Mouse (Mus musculus): Measurements from ENCODE around the gene Gpbp1.

Gene Gpbp1

DNA sequence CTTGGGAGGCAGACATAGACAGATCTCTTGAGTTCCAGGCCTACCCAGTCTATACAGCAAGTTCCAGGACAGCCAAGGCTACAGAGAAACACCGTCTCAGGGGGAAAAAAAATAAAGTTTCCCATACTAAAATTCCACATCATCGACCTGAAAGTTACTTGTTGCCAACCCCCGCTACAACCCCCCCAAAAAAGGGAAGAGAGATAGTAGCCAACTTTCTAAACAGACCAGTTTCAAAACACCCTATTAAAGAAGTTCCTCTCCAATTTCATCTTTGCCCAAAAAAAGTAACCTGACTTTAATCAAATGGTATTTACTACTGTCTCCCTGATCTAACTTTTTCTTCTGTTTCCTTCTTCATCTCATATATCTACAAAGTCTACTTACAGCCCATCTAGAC, 22.6 kb downstream of the Gpbp1 start:
- DNase-seq (ENCODE audit: extremely low spot score): no peak

GRCm38 (mm10) chr13:111461424-111461823, 28.5 kb downstream of the Gpbp1 start:
- DNase-seq (ENCODE audit: extremely low spot score): peak; percentile 6

- DNase-seq (ENCODE audit: extremely low spot score): no peak
These were observed 33.1 kb downstream of the Gpbp1 start for GRCm38 (mm10) chr13:111456790-111457189.

- DNase-seq (ENCODE audit: extremely low spot score): no peak
These were observed 45.6 kb downstream of the Gpbp1 start for GRCm38 (mm10) chr13:111444325-111444724.

DNA sequence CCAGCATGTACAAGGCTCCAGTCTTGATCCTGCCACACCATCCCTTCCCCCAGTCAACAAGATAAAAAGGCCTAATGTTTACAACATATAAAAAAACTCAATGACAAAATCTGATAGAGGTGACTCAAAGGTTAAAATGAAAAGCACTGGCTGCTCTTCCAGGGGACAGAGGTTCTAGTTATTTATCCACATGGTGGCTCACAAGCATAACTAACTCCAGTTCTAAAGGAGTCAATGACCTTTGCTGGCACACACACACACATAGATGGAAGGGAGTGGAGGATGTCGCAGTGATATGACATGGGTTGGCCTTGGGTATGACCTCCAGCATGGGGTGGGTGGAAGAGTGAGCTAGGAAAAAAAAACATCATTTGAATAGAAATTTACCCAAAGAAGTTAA, 58.7 kb downstream of the Gpbp1 start:
- DNase-seq (ENCODE audit: extremely low spot score): no peak

GRCm38 (mm10) chr13:111421330-111421729, 68.6 kb downstream of the Gpbp1 start:
- no peak for DNase-seq (ENCODE audit: extremely low spot score)

DNA sequence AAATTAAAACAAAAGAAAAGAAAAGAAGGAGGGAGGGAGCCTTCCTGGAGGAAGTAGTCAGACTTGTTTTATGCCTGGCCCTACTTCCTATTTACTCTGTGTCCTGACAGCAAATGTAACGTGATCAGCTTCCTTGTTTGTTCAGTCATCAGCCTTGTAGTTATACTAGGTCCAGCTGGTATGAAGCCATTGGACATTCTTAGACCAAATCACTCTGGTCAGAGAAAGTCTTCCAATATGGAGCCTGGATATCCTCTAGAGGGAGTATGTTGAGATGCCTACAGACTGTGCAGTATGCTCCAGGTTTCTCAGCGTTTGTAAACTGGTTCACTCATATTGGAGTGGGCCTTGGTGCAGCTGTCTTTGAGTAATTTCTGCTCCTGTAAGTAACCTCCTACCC, 71.8 kb downstream of the Gpbp1 start:
- DNase-seq (ENCODE audit: extremely low spot score): no peak

DNA sequence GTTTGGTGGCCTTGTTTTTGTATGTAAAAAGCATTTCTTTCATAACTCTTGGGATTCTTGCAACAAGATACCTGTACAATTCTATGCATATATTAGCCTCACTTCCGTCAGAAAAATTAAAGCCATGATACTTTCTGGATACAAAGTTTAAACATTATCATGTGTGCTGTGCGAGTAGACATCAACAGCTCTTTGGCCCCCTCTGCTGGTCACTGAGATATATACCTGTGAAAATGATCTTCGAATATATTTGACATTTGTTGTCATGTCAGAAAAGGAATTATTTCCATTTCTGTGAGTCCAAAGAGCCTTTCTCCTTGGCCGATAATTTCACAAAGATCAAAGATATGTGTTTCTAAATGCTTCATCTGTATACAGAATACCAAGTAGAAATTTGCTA, 76.8 kb downstream of the Gpbp1 start:
- DNase-seq (ENCODE audit: extremely low spot score): peak; percentile 37

DNA sequence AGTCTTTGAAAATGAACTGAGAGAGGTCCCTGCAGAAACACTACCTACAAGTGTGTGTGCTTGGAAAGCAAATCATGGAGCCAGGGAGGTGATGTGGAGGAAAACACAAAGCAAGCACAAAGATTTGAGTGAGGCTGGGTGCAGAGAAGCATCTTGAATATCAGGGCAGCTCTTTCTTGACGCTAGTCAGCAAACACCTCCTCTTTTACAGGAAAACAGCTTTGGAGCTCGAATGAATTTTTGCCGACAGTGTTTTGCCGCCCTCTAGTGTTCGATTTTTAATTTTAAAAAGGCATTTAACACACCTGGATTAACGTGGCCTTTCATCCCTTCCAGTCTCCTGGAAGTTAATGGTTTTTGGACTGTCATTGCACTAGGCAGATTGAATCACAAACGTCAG, 79.1 kb downstream of the Gpbp1 start:
- DNase-seq (ENCODE audit: extremely low spot score): peak; percentile 55

GRCm38 (mm10) chr13:111406859-111407389, 83.0 kb downstream of the Gpbp1 start:
- no peak for DNase-seq (ENCODE audit: extremely low spot score)

- no peak for DNase-seq (ENCODE audit: extremely low spot score)
These were observed 84.0 kb downstream of the Gpbp1 start for GRCm38 (mm10) chr13:111405956-111406355.

- DNase-seq (ENCODE audit: extremely low spot score): peak; percentile 37
These were observed 92.2 kb downstream of the Gpbp1 start for GRCm38 (mm10) chr13:111397600-111398151.

- DNase-seq (ENCODE audit: extremely low spot score): no peak
These were observed 92.8 kb downstream of the Gpbp1 start for GRCm38 (mm10) chr13:111397061-111397460.

- no peak for DNase-seq (ENCODE audit: extremely low spot score)
These were observed 94.4 kb downstream of the Gpbp1 start for GRCm38 (mm10) chr13:111395528-111395927.

DNA sequence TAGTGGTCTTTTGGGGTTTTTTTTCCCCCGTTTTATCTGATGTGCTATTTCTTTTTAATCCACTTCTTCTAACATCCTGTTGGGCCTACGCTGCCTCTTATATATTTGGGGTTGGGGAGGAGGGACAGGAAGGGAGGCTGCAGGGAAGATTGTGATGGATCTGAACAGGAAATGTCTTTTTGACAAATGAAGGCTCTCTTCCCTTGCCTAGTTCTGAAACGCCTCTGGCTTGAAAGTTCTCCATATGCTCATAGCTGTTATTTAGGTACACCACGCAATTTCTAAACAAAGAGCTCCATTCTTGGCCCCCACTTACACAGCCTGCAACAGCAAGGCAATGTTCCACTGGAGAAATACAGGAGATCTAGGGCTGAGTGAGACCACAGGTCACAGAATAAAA, 95.0 kb downstream of the Gpbp1 start:
- no peak for DNase-seq (ENCODE audit: extremely low spot score)

DNA sequence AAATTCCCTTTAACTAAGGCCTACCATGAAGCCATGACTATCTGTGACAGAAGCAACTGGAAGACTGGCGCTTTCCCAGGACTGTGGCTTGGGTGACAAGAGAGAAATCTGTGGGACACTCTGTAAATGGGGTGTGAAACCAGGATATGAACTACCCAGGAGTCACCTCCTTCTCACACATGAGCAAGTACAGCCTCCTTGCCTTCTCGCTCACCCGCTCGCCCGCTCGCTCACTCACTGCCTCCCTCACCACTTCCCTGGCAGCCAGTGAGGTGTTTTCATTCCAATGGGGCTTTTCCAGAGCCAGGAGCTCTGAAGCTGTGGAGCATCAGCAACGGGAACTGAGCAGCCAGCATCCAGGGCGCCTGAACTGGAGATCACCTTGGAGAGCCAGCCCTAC, 95.6 kb downstream of the Gpbp1 start:
- no peak for DNase-seq (ENCODE audit: extremely low spot score)

DNA sequence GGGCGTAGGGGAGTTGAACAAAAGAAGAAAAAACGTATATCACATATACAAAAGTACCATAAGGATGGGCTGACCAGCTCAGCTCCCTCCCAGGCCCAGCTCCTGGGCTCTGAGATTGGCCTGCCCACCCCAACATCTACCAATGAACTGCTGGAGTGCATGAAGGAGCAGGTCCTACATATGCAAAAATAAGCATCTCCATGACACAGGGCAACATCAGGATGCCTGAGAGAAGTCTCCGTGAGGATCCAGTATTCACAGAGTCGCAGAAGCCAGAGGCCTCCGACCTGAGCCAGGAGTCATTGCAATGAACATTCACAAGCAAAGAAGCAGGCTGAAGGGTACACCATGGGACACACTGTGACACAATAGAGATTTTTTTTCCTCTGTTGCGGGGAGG, 96.5 kb downstream of the Gpbp1 start:
- DNase-seq (ENCODE audit: extremely low spot score): no peak

DNA sequence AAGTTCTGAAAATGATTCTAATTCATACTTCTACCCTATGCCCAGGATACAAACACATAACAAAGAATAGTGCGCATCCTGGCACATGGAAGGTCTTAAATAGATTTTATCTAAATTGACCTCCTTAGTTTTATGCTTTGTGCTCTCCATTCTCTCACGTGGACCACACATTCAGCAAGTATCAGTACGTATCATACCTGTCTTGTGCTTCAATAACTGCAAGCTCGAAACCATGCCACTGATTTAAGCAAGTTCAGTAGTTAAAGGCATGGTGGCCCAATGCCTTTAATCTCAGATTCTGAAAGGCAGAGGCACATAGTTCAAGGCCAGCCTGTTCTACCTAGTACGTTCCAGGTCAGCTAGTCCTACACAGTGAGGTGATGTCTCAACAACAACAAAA, 98.5 kb downstream of the Gpbp1 start:
- no peak for DNase-seq (ENCODE audit: extremely low spot score)

- no peak for DNase-seq (ENCODE audit: extremely low spot score)
These were observed 98.9 kb downstream of the Gpbp1 start for GRCm38 (mm10) chr13:111391011-111391410.

GRCm38 (mm10) chr13:111384011-111384985, 105.6 kb downstream of the Gpbp1 start:
- no peak for DNase-seq (ENCODE audit: extremely low spot score)

All from embryo, embryonic 9.5 days (tissue).